Mouse (Mus musculus) thymus, postnatal 25 days (tissue): ENCODE results near the gene Kif18b.

Experiments
- DNase-seq: peaks from one replicate; pipeline ENCODE4 v3.0.0; 2022

The Kif18b gene

DNA sequence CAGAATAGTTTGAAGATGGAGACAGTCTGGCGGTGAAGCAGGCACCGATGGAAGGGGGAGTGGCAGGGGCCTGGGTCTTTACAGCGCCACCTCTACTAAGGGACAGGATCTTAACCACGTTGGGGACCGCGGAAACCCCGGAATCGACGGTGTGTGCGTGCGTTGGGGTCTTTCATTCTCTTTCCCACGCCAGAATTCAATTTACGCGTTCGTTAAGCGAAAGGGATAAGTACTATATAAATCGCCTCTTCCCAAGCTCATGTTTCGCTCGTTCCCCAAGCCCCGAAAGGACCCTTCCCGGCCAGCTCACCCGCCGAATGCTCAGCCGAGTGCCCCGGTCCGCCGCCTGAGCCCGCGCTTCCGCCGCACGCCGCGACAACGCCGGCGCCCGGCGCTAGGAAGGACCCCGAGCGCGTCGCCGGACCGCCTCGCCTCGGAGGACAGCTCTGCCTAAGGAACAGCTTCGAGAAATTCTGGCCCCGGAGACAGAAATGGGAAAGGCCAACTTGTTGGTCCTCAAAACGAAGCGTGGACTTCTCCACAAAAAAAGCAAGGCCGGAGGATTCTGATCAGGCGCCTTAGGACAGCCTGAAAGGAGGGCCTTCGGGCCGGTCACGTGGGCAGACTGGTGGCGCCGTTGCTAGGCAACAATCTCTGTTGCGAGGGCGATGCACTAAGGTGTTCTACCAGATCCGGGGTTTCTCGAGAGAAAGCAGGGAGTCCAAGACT is 44.2 kb downstream of the Kif18b start, which contains the start of the genes Eftud2 and Ccdc103:
TSS of gene Eftud2 (minus strand) at position 401 of the 729 bp plus-strand sequence.
TSS of gene Ccdc103 (plus strand) at position 620 of the 729 bp plus-strand sequence.
- peak; percentile 92 for DNase-seq

DNA sequence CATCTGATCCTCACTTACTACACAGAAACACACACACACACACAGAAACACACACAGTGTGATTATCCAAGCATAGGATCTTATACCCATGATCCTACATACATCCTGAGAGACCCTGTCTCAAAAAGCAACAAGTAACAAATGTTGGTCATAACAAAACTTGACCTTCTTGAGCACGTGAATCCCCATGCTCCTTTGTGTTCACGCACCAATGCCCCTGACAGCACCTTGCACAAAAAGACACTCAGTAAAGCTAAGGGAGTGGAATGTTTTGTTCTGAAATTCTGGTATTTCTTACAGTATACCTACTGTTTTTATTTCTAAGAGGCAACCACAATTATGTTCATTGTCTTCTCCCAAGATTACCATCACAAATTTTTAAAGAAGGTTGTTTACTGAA is 45.4 kb downstream of the Kif18b start:
- no peak for DNase-seq

DNA sequence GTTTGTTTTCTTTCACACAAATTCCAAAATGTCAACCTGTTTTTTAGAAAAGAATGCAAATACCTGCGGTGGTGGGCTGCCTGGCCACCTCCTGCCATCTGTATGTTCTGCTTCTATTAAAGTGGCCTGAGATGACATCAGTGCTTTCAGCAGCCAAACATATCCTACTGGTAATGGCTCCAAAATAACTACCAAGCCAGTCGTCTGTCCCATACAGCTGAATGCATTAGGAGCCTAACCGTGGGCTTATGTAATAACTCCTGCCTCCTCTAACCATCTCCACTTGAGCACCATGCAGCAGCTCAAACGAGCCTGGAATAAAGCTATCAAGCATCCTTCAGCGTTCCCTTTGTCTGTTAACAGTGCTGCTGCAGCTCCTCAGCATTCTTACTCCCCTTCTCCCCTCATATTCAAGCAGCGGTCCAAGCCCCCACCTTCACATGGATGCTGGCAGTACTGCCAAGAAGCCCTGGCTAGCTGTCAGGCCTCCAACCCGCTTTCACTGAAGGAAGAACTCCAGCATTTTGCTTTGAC is 50.1 kb downstream of the Kif18b start:
- no peak for DNase-seq

DNA sequence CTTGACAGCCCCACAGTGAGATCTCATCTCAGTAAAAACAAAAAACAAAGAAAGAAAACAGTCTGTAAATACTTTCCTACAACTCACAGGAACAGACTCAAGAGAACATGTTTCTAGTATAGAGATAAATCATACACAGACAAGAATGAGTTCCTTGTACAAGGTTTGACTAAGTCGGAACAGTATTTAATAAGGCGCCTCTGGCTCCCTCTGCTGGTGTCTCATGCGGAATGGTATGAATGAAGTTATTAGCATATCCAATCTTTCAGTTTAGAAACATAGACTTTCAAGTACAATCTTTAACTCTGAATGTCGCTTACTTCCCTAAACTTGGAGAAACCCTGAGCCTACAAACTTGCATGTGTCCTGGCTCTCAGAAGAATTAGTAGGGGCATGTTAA is 60.7 kb downstream of the Kif18b start:
- peak; percentile 52 for DNase-seq

DNA sequence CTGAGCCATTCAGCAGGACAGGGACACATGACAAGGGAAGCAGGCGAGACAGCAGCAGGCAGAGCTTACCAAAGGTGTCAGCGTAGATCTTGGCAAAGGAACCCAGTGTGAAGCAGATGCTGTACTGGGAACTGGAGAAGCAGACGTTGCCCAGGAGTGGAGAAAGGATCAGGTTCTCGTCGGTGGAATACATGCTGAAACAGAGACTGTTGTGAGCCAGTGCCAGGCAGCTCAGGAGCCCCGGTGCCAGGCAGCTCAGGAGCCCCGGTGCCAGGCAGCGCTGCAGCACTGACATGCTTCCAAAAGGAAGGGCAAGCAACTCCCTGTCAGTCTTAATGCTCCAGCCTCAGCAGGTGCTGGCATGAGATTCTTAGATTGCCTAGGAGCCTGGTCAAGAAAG is 65.0 kb downstream of the Kif18b start:
- DNase-seq, result no peak

DNA sequence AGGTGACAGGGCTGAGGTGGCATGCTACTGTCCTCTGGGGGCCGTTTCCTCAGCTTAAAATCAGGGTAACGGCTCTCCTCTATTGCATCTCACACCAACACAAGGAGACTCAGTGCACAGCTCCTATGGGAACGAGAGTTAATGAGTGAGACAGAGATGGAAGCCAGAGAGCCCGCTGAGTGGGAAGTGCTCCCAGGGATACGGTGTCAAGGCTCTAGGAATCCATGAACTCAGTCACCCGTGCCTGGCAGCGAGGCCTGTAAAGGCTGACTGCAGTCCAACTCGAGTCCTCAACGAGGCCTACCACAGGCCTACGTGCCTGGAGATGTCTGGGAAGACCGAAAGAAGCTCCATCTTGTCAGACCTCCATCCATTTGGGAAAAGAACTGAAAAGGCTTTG is 66.0 kb downstream of the Kif18b start:
- no peak for DNase-seq

DNA sequence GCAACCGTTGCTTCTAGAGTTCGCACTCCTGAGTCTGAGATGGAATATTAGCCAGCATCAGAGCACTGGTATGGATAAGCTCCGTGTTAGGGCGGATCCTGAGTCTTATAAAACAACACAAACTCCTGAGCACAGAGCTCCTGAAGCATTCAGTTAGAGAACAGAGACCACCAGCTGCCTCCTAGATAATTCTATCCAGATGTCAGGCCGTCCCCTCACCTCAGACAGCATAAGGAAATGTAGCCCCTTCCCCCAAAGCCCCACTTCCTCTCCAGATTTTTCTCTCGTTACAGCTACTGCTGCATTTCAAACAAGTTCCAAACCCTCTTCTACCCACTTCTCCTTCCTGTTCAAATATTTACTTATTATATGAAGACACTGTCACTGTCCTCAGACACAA is 69.0 kb downstream of the Kif18b start:
- no peak for DNase-seq
